Mouse (Mus musculus) liver, adult 2 months (tissue): ENCODE results near the gene Bnip3.

Experiments used
- CTCF ChIP-seq: fragments of 200-500 bp; IDR thresholded peaks from 2 replicates; pipeline ENCODE4 v1.5.1; 2011; ENCODE audit warnings: low read depth, low read length, control low read depth
- POLR2A ChIP-seq: fragments of 200-500 bp; IDR thresholded peaks from 2 replicates; pipeline ENCODE4 v1.6.1; 2011; ENCODE audit warnings: low read length, control low read depth; ENCODE audit not compliant: insufficient read depth; ENCODE audit errors: extremely low read depth

DNA sequence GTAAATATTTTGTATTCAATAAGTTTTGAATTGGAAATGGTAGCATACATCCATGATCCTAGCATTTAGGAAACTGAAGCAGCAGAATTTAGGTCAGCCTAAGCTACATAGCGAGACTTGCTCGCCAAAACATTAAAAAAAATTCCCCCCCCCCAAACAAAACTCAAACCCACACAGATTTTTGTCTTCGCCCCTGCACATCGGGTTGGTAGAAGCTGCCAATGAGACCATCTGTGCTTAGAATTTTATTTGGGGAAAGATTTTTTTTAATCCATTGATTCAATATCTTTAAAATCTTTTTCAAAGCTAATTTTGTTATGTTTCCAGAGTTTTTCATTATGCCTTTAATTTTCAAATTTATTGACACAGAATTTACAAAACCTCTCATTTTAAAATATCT is 19.1 kb upstream of the Bnip3 start:
- no peak for TF ChIP-seq CTCF
- TF ChIP-seq POLR2A: no peak
